Mouse (Mus musculus): ENCODE data around the gene Sdcbp2. TPM values are rescaled to one million over a fixed set of nuclear protein-coding genes. Genes with fewer than 3 reads are reported as not detected.

The Sdcbp2 gene
- polyA plus RNA-seq, 1 experiment from 2014 or later = 1.7 TPM

- Histone ChIP-seq H3K4me3 (no peak overlapping the region), H3K36me3 (no peaks in the 10 kb centered on the region), H3K9ac (no peak overlapping the region), H3K27ac (no peak overlapping the region), H3K4me1 (peaks cover 13% of the 10 kb centered on the region), H3K4me2 (no peak overlapping the region), H3K9me3 (no peaks in the 10 kb centered on the region), H3K27me3 (no peaks in the 10 kb centered on the region)
- ATAC-seq (ENCODE audit: insufficient number of reproducible peaks, low FRiP score, low TSS enrichment, low read depth) = no peak
- 67% methylated on average over 5 of the region's 5 CpGs for WGBS
Measured at GRCm38 (mm10) chr2:151574607-151575006, 2.2 kb downstream of the Sdcbp2 start.

GRCm38 (mm10) chr2:151575119-151575698, 2.8 kb downstream of the Sdcbp2 start:
- Histone ChIP-seq H3K4me2 (peak overlapping the region; percentile 87), H3K9me3 (no peaks in the 10 kb centered on the region), H3K9ac (0 out of 2 replicates have a peak overlapping the region, but pooled peaks have one; percentile 62), H3K36me3 (no peaks in the 10 kb centered on the region), H3K27ac (peak overlapping the region; percentile 86), H3K27me3 (no peaks in the 10 kb centered on the region), H3K4me3 (peak overlapping the region; percentile 50), H3K4me1 (peaks cover 13% of the 10 kb centered on the region)
- WGBS = 21% methylated on average over 7 of the region's 7 CpGs
- no peak for ATAC-seq (ENCODE audit: insufficient number of reproducible peaks, low FRiP score, low TSS enrichment, low read depth)

GRCm38 (mm10) chr2:151575699-151576389, 3.4 kb downstream of the Sdcbp2 start:
- Histone ChIP-seq H3K4me1 (peaks cover 13% of the 10 kb centered on the region), H3K27ac (peak overlapping the region; percentile 86), H3K4me2 (peak overlapping the region; percentile 87), H3K9ac (peak overlapping the region; percentile 62), H3K4me3 (peak overlapping the region; percentile 50), H3K36me3 (no peaks in the 10 kb centered on the region), H3K9me3 (no peaks in the 10 kb centered on the region), H3K27me3 (no peaks in the 10 kb centered on the region)
- peak; percentile 81 for ATAC-seq (ENCODE audit: insufficient number of reproducible peaks, low FRiP score, low TSS enrichment, low read depth)
- WGBS = under 1% methylated on average over 38 of the region's 38 CpGs

GRCm38 (mm10) chr2:151579183-151579582, 6.8 kb downstream of the Sdcbp2 start:
- H3K27ac ChIP-seq = no peak overlapping the region
- H3K9ac ChIP-seq = no peak overlapping the region
- H3K4me1 ChIP-seq = peaks cover 13% of the 10 kb centered on the region
- WGBS = 49% methylated on average over 4 of the region's 4 CpGs
- no peaks in the 10 kb centered on the region for H3K36me3 ChIP-seq
- no peak overlapping the region for H3K4me2 ChIP-seq
- H3K27me3 ChIP-seq = no peaks in the 10 kb centered on the region
- no peaks in the 10 kb centered on the region for H3K9me3 ChIP-seq
- H3K4me3 ChIP-seq = no peak overlapping the region
- ATAC-seq (ENCODE audit: insufficient number of reproducible peaks, low FRiP score, low TSS enrichment, low read depth) = no peak

- H3K9ac ChIP-seq = no peak overlapping the region
- 31% methylated on average over 1 of the region's 1 CpGs for WGBS
Measured at GRCm38 (mm10) chr2:151580945-151581344, 8.5 kb downstream of the Sdcbp2 start.

GRCm38 (mm10) chr2:151585934-151586333, 13.5 kb downstream of the Sdcbp2 start:
- Histone ChIP-seq H3K9me3 (no peaks in the 10 kb centered on the region), H3K27me3 (no peaks in the 10 kb centered on the region)
- 46% methylated on average over 3 of the region's 3 CpGs for WGBS

More at GRCm38 (mm10) chr2:151580945-151581344, 8.5 kb downstream of the Sdcbp2 start:
- ATAC-seq (ENCODE audit: insufficient number of reproducible peaks, low FRiP score, low TSS enrichment, low read depth) = no peak
- H3K9me3 ChIP-seq = no peaks in the 10 kb centered on the region
- peaks cover 5% of the 10 kb centered on the region for H3K4me1 ChIP-seq
- no peak overlapping the region for H3K4me3 ChIP-seq
- H3K27ac ChIP-seq = no peak overlapping the region
- no peak overlapping the region for H3K4me2 ChIP-seq
- H3K27me3 ChIP-seq = no peaks in the 10 kb centered on the region
- H3K36me3 ChIP-seq = no peaks in the 10 kb centered on the region

GRCm38 (mm10) chr2:151586807-151587206, 14.4 kb downstream of the Sdcbp2 start:
- Histone ChIP-seq H3K27ac (no peak overlapping the region), H3K4me2 (no peak overlapping the region), H3K9me3 (no peaks in the 10 kb centered on the region), H3K36me3 (no peaks in the 10 kb centered on the region), H3K4me1 (no peaks in the 10 kb centered on the region), H3K4me3 (no peak overlapping the region), H3K9ac (no peak overlapping the region), H3K27me3 (no peaks in the 10 kb centered on the region)
- ATAC-seq (ENCODE audit: insufficient number of reproducible peaks, low FRiP score, low TSS enrichment, low read depth) = no peak
- 100% methylated on average over 1 of the region's 1 CpGs for WGBS

More at GRCm38 (mm10) chr2:151585934-151586333, 13.5 kb downstream of the Sdcbp2 start:
- Histone ChIP-seq H3K27ac (no peak overlapping the region), H3K4me2 (no peak overlapping the region), H3K4me1 (no peaks in the 10 kb centered on the region), H3K4me3 (no peak overlapping the region), H3K9ac (no peak overlapping the region), H3K36me3 (no peaks in the 10 kb centered on the region)
- no peak for ATAC-seq (ENCODE audit: insufficient number of reproducible peaks, low FRiP score, low TSS enrichment, low read depth)

GRCm38 (mm10) chr2:151587306-151587705, 14.9 kb downstream of the Sdcbp2 start:
- H3K9ac ChIP-seq = no peak overlapping the region
- no peaks in the 10 kb centered on the region for H3K9me3 ChIP-seq
- 63% methylated on average over 9 of the region's 9 CpGs for WGBS
- no peak overlapping the region for H3K27ac ChIP-seq
- H3K4me1 ChIP-seq = no peaks in the 10 kb centered on the region
- no peaks in the 10 kb centered on the region for H3K27me3 ChIP-seq
- H3K4me3 ChIP-seq = no peak overlapping the region
- ATAC-seq (ENCODE audit: insufficient number of reproducible peaks, low FRiP score, low TSS enrichment, low read depth) = no peak
- no peaks in the 10 kb centered on the region for H3K36me3 ChIP-seq
- no peak overlapping the region for H3K4me2 ChIP-seq

GRCm38 (mm10) chr2:151598068-151598467, 25.6 kb downstream of the Sdcbp2 start:
- Histone ChIP-seq H3K4me3 (no peak overlapping the region), H3K9me3 (no peaks in the 10 kb centered on the region), H3K27ac (no peak overlapping the region), H3K4me1 (no peaks in the 10 kb centered on the region; the same call in 1 of the 2 replicates), H3K27me3 (no peaks in the 10 kb centered on the region; the same call in 1 of the 2 replicates), H3K36me3 (no peaks in the 10 kb centered on the region), H3K9ac (no peak overlapping the region), H3K4me2 (no peak overlapping the region)
- WGBS = 60% methylated on average over 2 of the region's 2 CpGs
- ATAC-seq (ENCODE audit: insufficient number of reproducible peaks, low FRiP score, low TSS enrichment, low read depth) = no peak

- whole genome bisulfite sequencing = 68% methylated on average over 4 of the region's 4 CpGs
- H3K4me2 ChIP-seq = no peak overlapping the region
- H3K4me3 ChIP-seq = no peak overlapping the region
- H3K9me3 ChIP-seq = no peaks in the 10 kb centered on the region
- H3K27me3 ChIP-seq = no peaks in the 10 kb centered on the region; the same call in 1 of the 2 replicates
- ATAC-seq (ENCODE audit: insufficient number of reproducible peaks, low FRiP score, low TSS enrichment, low read depth) = no peak
- H3K9ac ChIP-seq = no peak overlapping the region
- no peak overlapping the region for H3K27ac ChIP-seq
- H3K4me1 ChIP-seq = peaks cover 18% of the 10 kb centered on the region; the same call in 1 of the 2 replicates
- H3K36me3 ChIP-seq = no peaks in the 10 kb centered on the region
Measured at GRCm38 (mm10) chr2:151602106-151602505, 29.7 kb downstream of the Sdcbp2 start.

- H3K27ac ChIP-seq = no peak overlapping the region
- no peak overlapping the region for H3K9ac ChIP-seq
- ATAC-seq (ENCODE audit: insufficient number of reproducible peaks, low FRiP score, low TSS enrichment, low read depth) = no peak
- no peaks in the 10 kb centered on the region for H3K36me3 ChIP-seq
- H3K4me2 ChIP-seq = no peak overlapping the region
- H3K4me1 ChIP-seq = peaks cover 18% of the 10 kb centered on the region; the same call in 1 of the 2 replicates
- no peaks in the 10 kb centered on the region; the same call in 1 of the 2 replicates for H3K27me3 ChIP-seq
- 30% methylated on average over 4 of the region's 4 CpGs for WGBS
- no peaks in the 10 kb centered on the region for H3K9me3 ChIP-seq
- no peak overlapping the region for H3K4me3 ChIP-seq
Measured at GRCm38 (mm10) chr2:151603630-151604029, 31.2 kb downstream of the Sdcbp2 start.

- peak; percentile 75 for ATAC-seq (ENCODE audit: insufficient number of reproducible peaks, low FRiP score, low TSS enrichment, low read depth)
- H3K9me3 ChIP-seq = no peaks in the 10 kb centered on the region
- H3K36me3 ChIP-seq = no peaks in the 10 kb centered on the region
- no peaks in the 10 kb centered on the region; the same call in 1 of the 2 replicates for H3K27me3 ChIP-seq
- H3K4me1 ChIP-seq = peaks cover 18% of the 10 kb centered on the region; the same call in 1 of the 2 replicates
- no peak overlapping the region for H3K9ac ChIP-seq
- 0 out of 2 replicates have a peak overlapping the region, but pooled peaks have one; percentile 4 for H3K4me3 ChIP-seq
- H3K4me2 ChIP-seq = peak overlapping the region; percentile 1; the same call in 1 of the 2 replicates
- peak overlapping the region; percentile 60 for H3K27ac ChIP-seq
- WGBS = 20% methylated on average over 11 of the region's 11 CpGs
Measured at GRCm38 (mm10) chr2:151605437-151605987, 33.1 kb downstream of the Sdcbp2 start.

Data from limb, embryonic 15.5 days (tissue).